Mouse (Mus musculus) mouse trophoblast stem cell (cell line): ENCODE measurements around the gene Icam2.
"Not testable (repeated sequence)": the region's sequence is repeated elsewhere in the genome, so short reads cannot be mapped to it uniquely, and the experiment has no call there.

Experiments used
- in situ Hi-C, 2 experiments: fragments of 300-500 bp; cut with MseI, MboI; formaldehyde crosslinking; loops; 2 replicates in 1 of 2; 3 replicates in 1 of 2; pipeline ENCODE4 v1.15.1; 2025

Gene Icam2

DNA sequence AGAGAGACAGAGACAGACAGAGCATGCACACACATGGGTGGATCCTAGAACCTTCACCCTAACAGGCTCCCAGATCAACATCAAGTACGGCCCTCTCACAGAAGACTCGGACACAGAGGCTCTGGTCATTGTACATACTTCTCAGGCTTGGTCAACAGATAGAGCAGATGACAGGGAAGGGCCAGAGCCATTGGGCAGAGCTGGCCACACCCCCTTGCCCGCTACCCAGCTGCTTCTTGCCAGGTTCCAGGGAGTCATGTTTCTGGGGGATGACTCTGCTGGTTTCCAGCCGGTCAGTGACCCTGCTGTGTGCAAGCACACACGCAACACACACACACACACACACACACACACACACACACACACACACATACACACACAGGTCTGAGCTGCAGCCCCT lies 37.0 kb downstream of the Icam2 start:
- in situ Hi-C loops: no loop called here

DNA sequence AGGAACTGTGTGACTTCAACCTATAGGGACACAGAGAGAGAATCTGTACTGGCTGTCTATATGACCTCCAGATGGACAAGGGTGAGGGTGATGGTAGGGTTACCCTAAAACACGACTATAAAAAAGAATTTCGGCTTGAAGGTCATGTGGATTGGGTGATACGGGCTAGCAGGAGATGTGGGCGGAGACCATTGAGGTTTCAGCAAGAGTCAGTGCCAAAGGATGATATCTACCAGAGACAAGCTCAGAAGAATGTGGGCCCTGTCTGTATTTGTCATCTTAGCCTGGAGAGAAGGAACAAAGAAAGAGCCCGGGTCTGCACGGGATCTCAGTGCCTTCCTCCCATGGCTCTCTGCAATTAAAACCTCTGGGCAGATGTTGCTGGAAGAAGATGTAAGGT lies 38.1 kb downstream of the Icam2 start:
- in situ Hi-C loops: no loop called here

DNA sequence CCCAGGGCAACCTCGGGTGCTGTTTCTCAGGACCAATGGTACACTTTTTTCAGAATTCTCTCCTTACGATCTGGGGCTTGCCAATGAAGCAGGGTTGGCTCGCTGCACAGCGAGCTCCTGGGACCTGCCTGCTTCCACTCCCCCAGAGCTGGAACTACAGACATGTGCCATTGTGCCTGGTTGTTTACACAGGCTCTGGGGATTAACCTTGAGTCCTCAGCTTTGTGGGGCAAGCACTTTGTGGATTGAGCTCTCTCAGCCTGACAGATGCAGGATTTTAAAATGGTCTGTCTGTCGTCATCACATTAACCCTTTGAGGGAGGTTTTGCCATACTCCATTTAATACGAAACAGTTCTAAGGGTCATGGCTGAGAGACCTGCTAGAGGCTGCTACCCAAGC lies 43.0 kb downstream of the Icam2 start:
- in situ Hi-C loops: no loop called here

DNA sequence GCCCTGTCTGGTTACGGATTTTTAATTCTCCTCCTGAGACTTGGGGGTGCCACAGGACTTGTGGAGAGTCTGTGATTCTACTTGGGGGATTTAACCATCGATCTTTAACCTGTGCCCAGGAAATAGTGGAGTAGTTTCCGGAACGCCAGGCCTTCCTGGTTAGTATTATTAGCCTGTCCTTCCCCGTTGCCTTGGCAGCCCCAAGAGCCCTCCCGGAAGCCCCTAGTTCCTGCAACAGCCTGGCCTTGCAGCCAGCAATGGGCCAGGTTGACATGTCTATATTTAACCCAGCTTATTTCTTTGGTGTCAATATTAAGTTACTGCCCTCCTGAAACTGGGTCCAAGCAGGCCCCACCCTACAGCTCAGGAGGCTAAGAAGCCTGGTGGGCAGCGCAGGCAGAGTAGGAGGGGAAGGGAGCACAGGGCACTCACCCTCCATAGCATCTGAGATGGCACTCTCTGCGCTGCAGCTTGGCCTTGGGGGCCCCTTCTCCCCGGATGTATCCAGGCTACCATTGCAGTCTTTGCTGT lies 46.8 kb downstream of the Icam2 start:
- in situ Hi-C loops: no loop called here

DNA sequence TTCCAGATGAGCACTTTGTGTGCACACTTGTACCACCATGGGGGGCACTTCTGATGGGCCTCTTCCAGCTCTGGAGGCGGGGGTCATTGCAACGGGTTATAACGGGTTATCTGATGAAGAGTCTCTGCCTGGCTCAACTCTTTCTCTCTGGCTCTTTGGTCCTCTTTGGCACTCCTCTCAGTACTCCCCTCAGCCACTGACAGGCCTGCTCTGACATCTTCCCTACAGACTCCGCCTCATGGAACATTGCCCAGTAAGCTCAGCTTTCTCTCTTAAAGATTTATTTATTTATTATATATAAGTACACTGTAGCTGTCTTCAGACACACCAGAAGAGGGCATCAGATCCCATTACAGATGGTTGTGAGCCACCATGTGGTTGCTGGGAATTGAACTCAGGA lies 48.6 kb downstream of the Icam2 start:
- in situ Hi-C loops: not testable (repeated sequence)

DNA sequence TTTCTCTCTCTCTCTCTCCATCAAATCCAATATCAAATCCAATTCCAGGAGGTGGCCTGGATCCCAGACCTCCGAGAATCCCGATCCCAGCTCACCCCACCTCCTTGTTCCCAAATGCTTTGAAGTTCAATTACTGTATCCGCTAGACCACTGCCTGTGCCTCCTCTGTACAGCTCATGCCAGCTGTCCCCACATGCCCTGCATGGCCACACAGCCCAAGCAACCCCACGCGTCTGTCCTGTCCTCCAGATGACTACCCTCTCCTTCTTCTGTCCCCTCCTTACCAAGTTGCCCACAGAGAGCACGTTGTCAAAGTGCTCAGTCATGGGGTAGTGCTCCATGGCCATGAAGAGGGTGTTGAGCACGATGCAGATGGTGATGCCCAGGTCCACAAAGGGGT lies 49.0 kb downstream of the Icam2 start:
- in situ Hi-C loops: no loop called here

DNA sequence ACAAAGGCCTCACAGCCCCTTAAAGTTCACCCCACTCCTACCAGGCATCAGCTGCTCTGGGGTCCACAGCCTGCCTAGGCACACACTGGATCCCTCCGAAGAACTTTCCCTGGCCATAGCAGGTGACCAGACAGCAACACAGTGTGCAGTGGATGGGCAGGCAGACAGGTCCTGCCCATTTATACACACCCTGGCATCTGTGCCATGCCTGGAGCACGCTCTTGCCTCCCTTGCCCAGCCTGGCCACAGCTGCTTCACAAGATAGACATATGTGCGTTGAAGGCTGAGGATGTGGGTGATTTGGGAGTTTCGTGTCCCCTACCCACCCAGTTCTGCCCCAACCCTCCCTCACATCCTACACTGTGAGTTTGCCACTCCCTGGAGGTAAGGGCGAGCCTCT lies 49.8 kb downstream of the Icam2 start:
- in situ Hi-C loops: no loop called here

DNA sequence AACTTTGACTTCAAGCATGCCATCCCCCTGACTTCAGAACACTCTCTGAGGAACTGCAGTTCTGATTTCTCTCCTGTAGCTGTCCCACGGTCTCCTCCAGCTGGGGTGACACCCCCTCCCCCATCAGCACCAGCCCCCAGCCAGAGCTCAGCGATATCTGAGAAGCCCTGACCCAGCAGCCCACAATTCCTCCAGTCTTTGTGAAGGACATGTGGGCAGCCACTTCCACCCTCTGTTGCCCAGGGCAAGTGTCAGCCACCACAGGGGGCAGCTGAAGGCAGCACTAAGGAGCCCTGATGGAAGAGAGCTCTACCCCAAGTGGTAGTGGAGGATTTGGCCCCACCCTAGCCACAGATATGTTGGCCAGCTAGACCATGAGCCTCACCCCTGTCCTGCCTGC lies 53.8 kb downstream of the Icam2 start:
- in situ Hi-C loops: no loop called here

DNA sequence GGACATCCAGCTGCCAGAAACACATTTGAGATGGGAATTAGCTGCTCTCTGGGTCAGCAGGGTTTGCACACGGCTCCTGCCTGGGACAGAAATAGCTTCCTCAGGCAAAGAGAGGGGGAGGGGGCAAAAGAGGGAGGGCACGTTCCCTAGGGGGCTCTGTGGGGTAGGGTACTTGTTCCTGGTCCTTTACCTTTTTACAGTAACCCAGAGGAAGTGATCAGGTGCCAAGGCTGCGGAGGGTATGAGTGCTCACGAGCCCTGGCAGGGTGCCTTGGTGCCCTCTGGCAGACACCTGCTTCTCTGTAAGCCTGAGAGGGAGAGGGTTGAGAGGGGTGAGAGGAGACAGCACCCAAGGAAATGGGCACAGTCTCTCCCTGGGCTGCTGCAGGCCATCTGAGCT lies 55.4 kb downstream of the Icam2 start:
- in situ Hi-C loops: no loop called here

DNA sequence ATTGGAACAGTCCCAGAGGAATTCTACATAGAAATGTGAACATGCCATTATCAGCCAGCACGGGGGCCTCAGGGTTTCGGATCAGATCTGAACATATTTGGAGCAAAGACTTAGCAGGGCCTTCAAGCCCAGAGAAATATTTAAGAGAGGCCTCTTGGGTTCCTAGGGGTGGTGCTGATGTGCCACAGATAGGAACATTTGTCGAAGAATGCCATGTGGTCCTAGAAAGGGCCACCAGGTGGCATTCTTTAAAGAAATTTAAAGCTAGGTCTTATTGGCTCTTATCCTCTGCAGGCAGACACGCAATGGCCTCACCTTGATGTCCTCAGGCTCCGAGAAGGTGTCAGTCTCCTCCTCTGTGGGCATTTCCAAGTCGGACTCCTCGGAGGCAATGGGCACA lies 58.2 kb downstream of the Icam2 start:
- in situ Hi-C loops: no loop called here

DNA sequence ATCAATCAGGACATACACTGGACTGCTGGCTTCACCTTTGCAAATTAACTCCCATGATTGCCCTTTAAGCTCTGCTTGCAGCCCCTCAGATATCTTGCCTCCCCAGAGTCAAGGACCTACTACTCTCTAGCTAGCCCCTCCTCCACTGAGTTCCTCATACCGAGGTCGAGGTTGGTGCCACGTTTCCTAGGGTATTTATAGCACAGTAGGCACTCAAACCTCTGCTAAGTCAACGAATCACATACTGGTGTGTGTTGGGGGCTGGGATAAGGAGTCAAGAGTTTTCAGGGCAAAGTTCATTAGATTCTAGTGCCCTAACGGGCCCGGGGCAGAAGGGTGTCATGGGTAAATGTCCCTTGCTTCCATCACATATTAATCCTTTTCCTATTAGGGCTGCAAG lies 58.7 kb downstream of the Icam2 start:
- in situ Hi-C loops: no loop called here

DNA sequence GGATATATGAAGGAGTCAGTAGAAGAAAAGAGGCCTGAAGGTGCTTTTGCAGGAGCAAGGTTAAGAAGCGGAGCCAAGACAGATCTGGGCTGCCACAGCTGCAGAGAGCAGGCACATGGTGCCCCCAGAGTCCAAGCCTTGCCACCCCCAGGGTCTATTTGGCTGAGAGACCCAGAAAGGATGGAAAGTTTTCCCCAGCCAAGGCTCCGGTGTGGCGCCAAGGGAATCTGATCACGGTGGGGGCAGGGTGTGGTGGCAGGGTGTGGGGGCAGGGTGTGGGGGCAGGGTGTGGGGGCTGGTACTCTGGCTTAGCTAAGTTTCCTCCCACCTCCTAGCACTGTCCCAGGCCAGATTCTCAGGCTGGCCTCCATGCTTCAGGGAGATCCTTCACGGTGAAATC lies 59.4 kb downstream of the Icam2 start:
- in situ Hi-C loops: no loop called here
